Mouse (Mus musculus) adrenal gland, postnatal 10 days (tissue): ENCODE data around the gene Hspa2. TPM values are rescaled to one million over a fixed set of nuclear protein-coding genes. Genes with fewer than 3 reads are reported as not detected.

Experiments
- DNase-seq: peaks from one replicate; pipeline ENCODE4 v3.0.0; 2021; ENCODE audit warnings: mixed read lengths
- long read RNA-seq, 2 experiments: library from polyadenylated mRNA; stranded (forward); transcript quantifications; one replicate each; pipeline ENCODE4 v2.0.0; 2021
- total RNA-seq, 2 experiments: library from RNA; stranded (reverse); gene quantifications; 2 replicates each; pipeline ENCODE4 v1.2.3; 2021

Gene Hspa2
- 10 to 100 TPM; 16.7 to 18.6 TPM for total RNA-seq
- long read RNA-seq, experiment 1, transcript Hspa2-202 (1 exons, 2,526 nt): major isoform, 46 of 47 reads
- long read RNA-seq, experiment 1, partial matches to known transcripts: 0 of 47 reads
- long read RNA-seq, experiment 1, other reads (novel, unspliced or antisense): 0 of 47 reads
- long read RNA-seq, experiment 2, transcript Hspa2-202 (1 exons, 2,526 nt): major isoform, 27 of 28 reads
- long read RNA-seq, experiment 2, partial matches to known transcripts: 0 of 28 reads
- long read RNA-seq, experiment 2, other reads (novel, unspliced or antisense): 0 of 28 reads

GRCm38 (mm10) chr12:76403886-76404537 is at the start of gene Hspa2:
Hspa2 (plus strand) TSS chr12:76404176.
- peak; percentile 99 for DNase-seq

- no peak for DNase-seq
Observed at GRCm38 (mm10) chr12:76360868-76361267, 43.1 kb upstream of the Hspa2 start.

- DNase-seq: no peak
Observed at GRCm38 (mm10) chr12:76361405-76362302, 42.3 kb upstream of the Hspa2 start.

- no peak for DNase-seq
Observed at GRCm38 (mm10) chr12:76362303-76362676, 41.7 kb upstream of the Hspa2 start.

- DNase-seq: no peak
Observed at GRCm38 (mm10) chr12:76366276-76366675, 37.7 kb upstream of the Hspa2 start.

GRCm38 (mm10) chr12:76367096-76367995 is 36.6 kb upstream of the Hspa2 start:
- peak; percentile 64 for DNase-seq

- DNase-seq: no peak
Observed at GRCm38 (mm10) chr12:76368201-76368789, 35.7 kb upstream of the Hspa2 start.

- DNase-seq: peak; percentile 73
Observed at GRCm38 (mm10) chr12:76368790-76369205, 35.2 kb upstream of the Hspa2 start.

- peak; percentile 91 for DNase-seq
Observed at GRCm38 (mm10) chr12:76369206-76369977, 34.6 kb upstream of the Hspa2 start, which contains the start of gene Zbtb25. Zbtb25 (minus strand) TSS chr12:76369602.

GRCm38 (mm10) chr12:76369978-76370830 is 33.8 kb upstream of the Hspa2 start, which contains the start of gene Zbtb1:
Zbtb1 (plus strand) TSS chr12:76370266.
- peak; percentile 88 for DNase-seq

GRCm38 (mm10) chr12:76370831-76371571 is 33.0 kb upstream of the Hspa2 start:
- peak; percentile 88 for DNase-seq

- DNase-seq: no peak
Observed at GRCm38 (mm10) chr12:76372046-76372445, 31.9 kb upstream of the Hspa2 start.

GRCm38 (mm10) chr12:76372881-76373818 is 30.8 kb upstream of the Hspa2 start:
- no peak for DNase-seq

- no peak for DNase-seq
Observed at GRCm38 (mm10) chr12:76373991-76374390, 30.0 kb upstream of the Hspa2 start.

GRCm38 (mm10) chr12:76374911-76375310 is 29.1 kb upstream of the Hspa2 start:
- no peak for DNase-seq

GRCm38 (mm10) chr12:76375506-76375905 is 28.5 kb upstream of the Hspa2 start:
- no peak for DNase-seq

GRCm38 (mm10) chr12:76376649-76377048 is 27.3 kb upstream of the Hspa2 start:
- DNase-seq: peak; percentile 31
